Mouse (Mus musculus) megakaryocyte, embryonic 14.5 days (primary cell): ENCODE results near the gene Tagap.

ENCODE experiments used
- FLI1 ChIP-seq: IDR thresholded peaks from 2 replicates; pipeline ENCODE4 v1.6.1; 2012; ENCODE audit warnings: low read length, inconsistent platforms, mixed read lengths
- GATA1 ChIP-seq: IDR thresholded peaks from 3 replicates; pipeline ENCODE4 v1.6.1; 2012; ENCODE audit warnings: mixed read lengths, low read length, inconsistent platforms, borderline replicate concordance

DNA sequence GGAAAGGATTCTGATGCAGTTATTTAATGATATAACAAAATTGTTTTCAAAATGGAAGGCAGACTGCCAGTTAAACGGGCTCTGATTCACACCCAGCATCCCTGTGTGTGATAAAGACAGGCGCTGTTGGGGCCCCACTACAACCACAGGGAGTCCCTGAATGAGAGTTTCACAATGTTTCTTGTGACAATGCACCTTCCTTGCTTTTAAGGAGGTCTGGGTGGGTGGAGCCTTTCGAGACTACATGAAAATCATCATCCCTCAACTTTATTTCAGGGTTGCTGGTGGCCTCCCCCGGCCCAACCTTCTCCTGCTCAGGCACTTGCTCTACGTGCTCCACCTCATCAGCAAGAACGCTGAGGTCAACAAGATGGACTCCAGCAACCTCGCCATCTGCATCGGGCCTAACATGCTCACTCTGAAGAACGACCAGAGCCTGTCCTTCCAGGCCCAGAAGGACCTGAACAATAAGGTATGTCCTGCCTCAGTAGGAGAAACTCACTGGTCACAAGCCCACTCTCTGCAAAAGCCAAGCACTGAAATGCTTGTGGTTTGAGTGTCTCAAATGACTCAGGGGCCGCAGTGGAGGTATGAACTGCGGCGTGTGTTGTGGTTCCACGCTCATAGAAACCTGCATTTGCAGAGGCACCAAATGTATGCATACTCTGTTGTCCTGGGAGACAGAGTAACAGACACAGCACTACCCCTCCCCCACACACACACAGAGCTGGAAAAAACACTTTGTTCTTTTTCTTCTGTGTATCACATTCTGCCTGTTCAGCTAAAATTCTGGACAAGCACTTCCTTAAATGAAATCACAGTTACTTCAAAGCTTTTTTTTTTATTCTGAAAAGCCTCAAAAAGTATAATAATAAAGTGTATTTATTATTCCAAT, 5.5 kb downstream of the Tagap start:
- TF ChIP-seq GATA1 (no peak), FLI1 (no peak)
